Mouse (Mus musculus) embryonic facial prominence, embryonic 10.5 days (tissue): Measurements from ENCODE around the gene Asb8. TPM values are rescaled to one million over a fixed set of nuclear protein-coding genes. Genes with fewer than 3 reads are reported as not detected.

Experiments used
- polyA plus RNA-seq: library from polyadenylated mRNA; unstranded; fragments of >200 nt; fragmentation: Nextera tagmentation; extraction: Ambion mirVana; gene quantifications from 2 replicates; pipeline ENCODE4 v1.2.1, GENCODE M21; 2016

Gene Asb8
- polyA plus RNA-seq, 1 experiment from 2014 or later = 43.2 TPM

Other genes with a start within 250 kb of the Asb8 start
- gene Tmem106c, start 201.4 kb downstream of the Asb8 start, polyA plus RNA-seq = 36.0 and 38.1 TPM in 2 replicates
- gene Col2a1, start 160.9 kb downstream of the Asb8 start, polyA plus RNA-seq = 271 and 282 TPM in 2 replicates
- 36.6 and 39.8 TPM in 2 replicates for gene Pfkm, start 73.0 kb downstream of the Asb8 start, polyA plus RNA-seq
- gene Senp1, start 71.9 kb downstream of the Asb8 start, polyA plus RNA-seq = 46.6 and 47.3 TPM in 2 replicates
- 2.1 and 2.5 TPM in 2 replicates for gene Ccdc184, start 1.5 kb upstream of the Asb8 start, polyA plus RNA-seq
- gene Olfr288, start 29.9 kb upstream of the Asb8 start, polyA plus RNA-seq = not detected in 2 replicates
- gene Gm44579, start 55.4 kb upstream of the Asb8 start, polyA plus RNA-seq = not detected in 2 replicates
- gene Olfr287, start 55.4 kb upstream of the Asb8 start, polyA plus RNA-seq = not detected in 2 replicates
- gene Olfr286, start 68.8 kb upstream of the Asb8 start, polyA plus RNA-seq = not detected in 2 replicates
- not detected in 2 replicates for gene H1fnt, start 91.7 kb upstream of the Asb8 start, polyA plus RNA-seq
- 0.44 and 0.52 TPM in 2 replicates for gene Zfp641, start 130.5 kb upstream of the Asb8 start, polyA plus RNA-seq
- gene Olfr285, start 151.7 kb upstream of the Asb8 start, polyA plus RNA-seq = not detected in 2 replicates
- gene Olfr284, start 175.4 kb upstream of the Asb8 start, polyA plus RNA-seq = not detected in 2 replicates
- not detected in 2 replicates for gene Olfr283, start 215.3 kb upstream of the Asb8 start, polyA plus RNA-seq